Mouse (Mus musculus) liver, embryonic 12.5 days (tissue): ENCODE results near the gene Rbbp8nl. TPM values are rescaled to one million over a fixed set of nuclear protein-coding genes. Genes with fewer than 3 reads are reported as not detected.

Source experiments
- ATAC-seq: fragments of 200-750 bp; cut with Nextera tagmentation; 2 replicates; pipeline ENCODE4 v1.8.0; 2017; ENCODE audit warnings: moderate number of reproducible peaks, mild to moderate bottlenecking, moderate library complexity
- H3K27ac ChIP-seq: fragments of 300-500 bp; sonication (generic); 2 replicates; pipeline ENCODE4 v1.5.1; 2016; ENCODE audit warnings: mild to moderate bottlenecking
- H3K27me3 ChIP-seq: fragments of 300-500 bp; sonication (generic); replicated peaks from 2 replicates; pipeline ENCODE4 v1.6.1; 2016; ENCODE audit warnings: mild to moderate bottlenecking, moderate library complexity
- H3K36me3 ChIP-seq: fragments of 300-500 bp; sonication (generic); 2 replicates; pipeline ENCODE4 v1.6.1; 2016; ENCODE audit warnings: mild to moderate bottlenecking, moderate library complexity
- H3K4me1 ChIP-seq: fragments of 300-500 bp; sonication (generic); 2 replicates; pipeline ENCODE4 v1.6.1; 2016
- H3K4me2 ChIP-seq: fragments of 300-500 bp; sonication (generic); 2 replicates; pipeline ENCODE4 v1.6.1; 2016; ENCODE audit warnings: mild to moderate bottlenecking, moderate library complexity
- H3K4me3 ChIP-seq: fragments of 300-500 bp; sonication (generic); 2 replicates; pipeline ENCODE4 v1.5.1; 2016; ENCODE audit warnings: mild to moderate bottlenecking, moderate library complexity
- H3K9ac ChIP-seq: fragments of 300-500 bp; sonication (generic); 2 replicates; pipeline ENCODE4 v1.6.1; 2016; ENCODE audit warnings: mild to moderate bottlenecking, moderate library complexity
- H3K9me3 ChIP-seq: fragments of 300-500 bp; sonication (generic); replicated peaks from 2 replicates; pipeline ENCODE4 v1.6.1; 2016; ENCODE audit warnings: mild to moderate bottlenecking, moderate library complexity
- WGBS: fragments of 180-500 bp; shearing (Covaris S2); methylation state at CpG from one replicate; pipeline ENCODE4 v1.1.7; 2016; ENCODE audit not compliant: insufficient replicate concordance; 5-methylcytosine and 5-hydroxymethylcytosine counted together
- polyA plus RNA-seq: library from polyadenylated mRNA; unstranded; fragments of >200 nt; fragmentation: Nextera tagmentation; extraction: Ambion mirVana; gene quantifications from 2 replicates; pipeline ENCODE4 v1.2.1, GENCODE M21; 2016

Gene Rbbp8nl
- polyA plus RNA-seq, 1 experiment from 2014 or later, result not detected

DNA sequence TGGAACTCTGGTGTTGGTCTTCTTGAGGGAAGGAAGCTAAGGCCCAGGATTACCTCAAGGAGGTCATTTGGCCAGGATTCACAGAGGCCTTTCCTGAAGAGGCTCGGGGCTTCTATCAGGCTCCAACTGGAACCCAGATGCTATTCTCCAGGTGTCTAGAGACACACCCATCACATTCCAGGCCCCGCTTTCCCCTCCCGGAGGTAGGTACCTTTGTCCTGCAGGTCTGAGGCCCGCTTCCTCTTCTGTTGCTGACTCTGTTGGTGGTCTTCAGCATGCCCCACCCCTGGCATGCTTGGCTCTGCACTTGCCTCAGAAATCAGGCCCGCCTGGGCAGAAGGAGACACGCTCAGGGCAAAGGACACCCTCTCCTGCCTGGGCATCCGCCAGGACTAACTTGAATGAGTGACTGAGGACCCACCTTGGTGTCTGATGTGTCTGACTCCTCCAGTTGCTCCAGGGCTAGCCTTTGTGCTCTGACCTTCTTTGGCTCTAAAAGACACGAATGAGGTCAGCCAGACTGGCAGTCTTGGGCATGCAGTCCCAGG is 11.8 kb downstream of the Rbbp8nl start:
- 62% methylated on average over 8 of the region's 8 CpGs for WGBS

GRCm38 (mm10) chr2:180276851-180277259 is 12.8 kb downstream of the Rbbp8nl start:
- Histone ChIP-seq H3K36me3 (no peaks in the 10 kb centered on the region), H3K4me3 (peak overlapping the region; percentile 20; the same call in 1 of the 2 replicates), H3K27me3 (peaks cover 22% of the 10 kb centered on the region), H3K9ac (peak overlapping the region; percentile 35; the same call in 1 of the 2 replicates), H3K9me3 (no peaks in the 10 kb centered on the region), H3K27ac (0 out of 2 replicates have a peak overlapping the region, but pooled peaks have one; percentile 8), H3K4me2 (peak overlapping the region; percentile 57), H3K4me1 (peaks cover 50% of the 10 kb centered on the region)
- ATAC-seq, result no peak
- WGBS, result 18% methylated on average over 8 of the region's 8 CpGs

More for the DNA sequence above, 11.8 kb downstream of the Rbbp8nl start:
- Histone ChIP-seq H3K36me3 (no peaks in the 10 kb centered on the region), H3K27ac (no peak overlapping the region), H3K9ac (no peak overlapping the region), H3K4me1 (peaks cover 40% of the 10 kb centered on the region), H3K4me2 (no peak overlapping the region), H3K27me3 (peaks cover 28% of the 10 kb centered on the region), H3K4me3 (no peak overlapping the region), H3K9me3 (no peaks in the 10 kb centered on the region)
- no peak for ATAC-seq

- ATAC-seq, result no peak
- Histone ChIP-seq H3K9me3 (no peaks in the 10 kb centered on the region), H3K27ac (0 out of 2 replicates have a peak overlapping the region, but pooled peaks have one; percentile 8), H3K36me3 (peaks cover 3% of the 10 kb centered on the region), H3K4me3 (peak overlapping the region; percentile 12; the same call in 1 of the 2 replicates), H3K4me1 (peaks cover 54% of the 10 kb centered on the region), H3K4me2 (peak overlapping the region; percentile 57), H3K27me3 (peaks cover 21% of the 10 kb centered on the region), H3K9ac (peak overlapping the region; percentile 35; the same call in 1 of the 2 replicates)
- 23% methylated on average over 4 of the region's 4 CpGs for WGBS
These were observed 13.3 kb downstream of the Rbbp8nl start for GRCm38 (mm10) chr2:180276385-180276784.

DNA sequence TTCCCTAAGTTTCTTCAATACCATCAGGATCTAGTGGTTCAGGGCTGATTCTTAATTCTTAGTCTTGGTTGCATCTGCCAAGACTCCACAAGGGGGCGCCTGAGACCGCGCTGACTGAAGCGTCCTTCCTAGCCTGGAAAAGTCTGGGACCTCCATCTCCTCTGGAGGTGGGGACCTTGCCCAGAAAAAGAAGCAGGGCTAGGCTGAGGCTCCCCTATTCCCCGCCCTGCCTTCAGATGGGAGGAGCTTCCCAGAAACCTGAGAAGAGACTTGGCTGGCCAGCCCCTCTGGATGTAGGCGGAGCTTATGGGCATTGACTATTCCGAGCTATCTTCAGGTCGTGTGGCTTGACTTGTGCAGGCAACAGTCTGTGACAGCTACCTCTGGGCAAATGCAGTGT is 13.8 kb downstream of the Rbbp8nl start:
- 2% methylated on average over 8 of the region's 8 CpGs for WGBS
- H3K4me1 ChIP-seq, result peaks cover 60% of the 10 kb centered on the region
- peak overlapping the region; percentile 12; the same call in 1 of the 2 replicates for H3K4me3 ChIP-seq
- 0 out of 2 replicates have a peak overlapping the region, but pooled peaks have one; percentile 17 for H3K9ac ChIP-seq
- H3K36me3 ChIP-seq, result peaks cover 9% of the 10 kb centered on the region
- H3K27ac ChIP-seq, result no peak overlapping the region
- peak overlapping the region; percentile 57 for H3K4me2 ChIP-seq
- H3K9me3 ChIP-seq, result no peaks in the 10 kb centered on the region
- H3K27me3 ChIP-seq, result peaks cover 21% of the 10 kb centered on the region
- no peak for ATAC-seq

DNA sequence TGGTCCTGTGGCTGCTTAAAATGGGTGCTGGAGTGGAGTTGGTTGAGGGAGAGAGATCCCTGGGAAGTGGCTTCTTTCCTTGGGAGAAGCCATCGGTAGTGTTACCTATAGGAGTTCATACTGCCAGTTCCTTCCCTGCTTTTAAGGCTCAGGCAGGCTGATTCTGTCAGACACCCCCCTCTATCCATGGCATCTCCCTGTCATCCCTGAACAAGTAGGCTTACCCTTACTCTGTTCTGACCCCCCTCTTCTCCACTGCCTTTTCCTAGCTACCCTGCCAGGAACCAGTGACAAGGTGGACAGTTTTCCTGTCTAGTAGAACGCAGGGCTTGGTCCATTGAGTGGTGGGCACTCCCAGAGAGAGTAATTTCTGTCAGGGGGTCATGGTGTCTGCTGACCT is 15.2 kb downstream of the Rbbp8nl start:
- WGBS, result 65% methylated on average over 2 of the region's 2 CpGs
- no peak overlapping the region for H3K9ac ChIP-seq
- no peaks in the 10 kb centered on the region for H3K9me3 ChIP-seq
- H3K27ac ChIP-seq, result no peak overlapping the region
- peaks cover 67% of the 10 kb centered on the region for H3K4me1 ChIP-seq
- peaks cover 20% of the 10 kb centered on the region for H3K27me3 ChIP-seq
- H3K36me3 ChIP-seq, result peaks cover 22% of the 10 kb centered on the region
- peak overlapping the region; percentile 73; the same call in 1 of the 2 replicates for H3K4me2 ChIP-seq
- ATAC-seq, result no peak
- no peak overlapping the region for H3K4me3 ChIP-seq

DNA sequence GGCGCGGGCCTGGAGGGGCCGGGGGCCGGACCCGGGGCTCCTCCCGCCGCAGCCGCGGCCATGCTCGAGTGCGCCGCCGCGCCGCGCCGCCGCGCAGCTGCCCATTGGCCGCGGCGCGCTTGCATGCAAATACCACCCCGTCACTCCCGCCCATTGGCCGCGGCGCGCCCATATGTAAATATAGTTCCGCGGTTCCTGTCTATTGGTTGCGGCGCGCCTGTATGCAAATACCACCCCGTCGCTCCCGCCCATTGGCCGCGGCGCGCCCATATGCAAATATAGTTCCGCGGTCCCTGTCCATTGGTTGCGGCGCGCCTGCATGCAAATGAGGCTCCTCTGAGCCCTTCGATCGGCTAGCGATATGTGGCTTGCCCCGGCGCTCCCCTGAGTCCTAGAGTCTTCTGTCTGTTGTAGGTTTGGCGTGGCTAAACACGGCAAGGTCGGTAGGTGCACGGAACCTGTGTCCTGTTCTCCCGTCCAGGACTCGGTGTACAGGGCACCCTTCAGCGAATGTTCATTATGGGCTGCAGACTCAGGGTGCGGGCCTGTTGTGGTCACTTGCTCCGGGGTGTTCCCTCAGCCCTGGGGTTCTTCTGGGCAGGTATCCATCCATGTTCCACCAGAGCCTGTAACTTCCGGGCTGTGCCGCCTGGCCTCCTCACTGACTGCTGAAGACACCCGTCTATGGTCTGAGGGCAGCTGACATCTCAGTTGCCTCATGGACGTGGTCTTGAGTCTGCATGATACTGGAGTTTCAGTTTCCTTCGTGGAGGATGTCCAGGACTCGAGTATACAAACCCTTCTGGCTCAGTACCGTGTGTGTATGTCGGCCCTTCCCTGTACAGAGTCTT is 16.1 kb downstream of the Rbbp8nl start, which contains the start of gene Cables2:
Gene Cables2, minus strand, starts transcription at position 103 of the 851 bp plus-strand sequence.
- peak; percentile 95 for ATAC-seq
- peaks cover 67% of the 10 kb centered on the region for H3K4me1 ChIP-seq
- H3K36me3 ChIP-seq, result peaks cover 30% of the 10 kb centered on the region
- peaks cover 14% of the 10 kb centered on the region for H3K27me3 ChIP-seq
- peak within 1 kb of the TSS; percentile 79 for H3K27ac ChIP-seq
- H3K9me3 ChIP-seq, result no peaks in the 10 kb centered on the region
- H3K4me3 ChIP-seq, result peak within 1 kb of the TSS; percentile 82
- peak within 1 kb of the TSS; percentile 99 for H3K4me2 ChIP-seq
- 4% methylated on average over 68 of the region's 68 CpGs for whole genome bisulfite sequencing
- peak within 1 kb of the TSS; percentile 96 for H3K9ac ChIP-seq

DNA sequence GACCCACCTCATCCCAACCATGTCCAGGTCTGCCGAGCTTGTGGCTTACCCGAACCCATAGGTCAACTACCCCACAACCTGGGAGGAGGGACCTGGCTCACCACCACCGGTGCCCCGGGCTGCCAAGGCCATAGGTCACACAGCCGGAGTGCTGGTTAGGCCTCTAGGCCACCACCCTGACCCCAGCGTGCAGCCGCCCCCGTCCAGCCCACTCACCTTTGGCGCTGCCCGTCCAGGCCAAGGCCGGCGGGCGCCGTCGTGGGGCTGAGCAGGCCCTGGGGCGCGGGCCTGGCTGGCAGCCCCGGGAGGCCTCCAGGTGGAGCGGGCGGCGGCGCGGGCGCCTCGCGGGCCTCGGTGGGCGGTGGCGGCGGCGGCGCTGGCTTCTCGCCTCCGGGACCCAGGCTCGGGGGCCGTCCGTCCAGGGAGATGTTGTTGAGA is 16.8 kb downstream of the Rbbp8nl start:
- Histone ChIP-seq H3K4me2 (peak overlapping the region; percentile 99), H3K27ac (peak overlapping the region; percentile 79), H3K36me3 (peaks cover 37% of the 10 kb centered on the region), H3K9me3 (no peaks in the 10 kb centered on the region), H3K27me3 (peaks cover 11% of the 10 kb centered on the region), H3K4me3 (peak overlapping the region; percentile 82), H3K4me1 (peaks cover 67% of the 10 kb centered on the region), H3K9ac (peak overlapping the region; percentile 96)
- peak; percentile 49 for ATAC-seq
- under 1% methylated on average over 12 of the region's 37 CpGs for WGBS

DNA sequence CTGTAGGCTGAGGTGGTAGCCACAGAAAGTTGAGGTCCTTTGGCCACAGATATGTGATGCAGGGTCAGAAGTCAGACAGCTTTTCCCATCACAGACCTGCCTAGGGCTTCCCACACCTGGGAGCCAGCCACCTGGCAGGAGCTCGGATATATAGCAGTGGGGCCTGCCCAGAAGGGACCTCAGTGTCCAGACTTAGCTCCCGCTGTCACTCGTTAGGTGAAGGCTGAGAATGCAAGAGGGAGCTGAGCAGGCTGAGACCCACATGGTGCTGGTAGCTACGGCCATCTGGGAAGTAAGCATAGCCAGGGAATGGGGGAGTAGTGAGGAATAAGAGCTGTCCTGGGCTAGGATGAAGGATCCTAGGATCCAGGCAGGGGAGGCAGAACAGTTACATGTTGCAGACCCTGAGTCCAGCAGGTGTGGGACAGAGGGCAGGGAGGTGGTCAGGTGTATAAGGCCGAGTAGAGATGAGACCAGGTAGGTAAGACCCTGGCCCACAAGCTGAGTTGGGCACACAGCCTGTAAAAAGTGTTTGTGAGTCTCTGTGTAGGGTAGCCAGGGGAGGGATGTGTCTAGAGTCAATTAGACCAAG is 17.8 kb downstream of the Rbbp8nl start:
- Histone ChIP-seq H3K36me3 (peaks cover 47% of the 10 kb centered on the region), H3K9ac (peak overlapping the region; percentile 96), H3K9me3 (no peaks in the 10 kb centered on the region), H3K4me1 (peaks cover 60% of the 10 kb centered on the region), H3K27me3 (peaks cover 8% of the 10 kb centered on the region), H3K4me3 (peak overlapping the region; percentile 82), H3K27ac (no peak overlapping the region), H3K4me2 (peak overlapping the region; percentile 99)
- ATAC-seq, result no peak
- WGBS, result 73% methylated on average over 5 of the region's 5 CpGs

DNA sequence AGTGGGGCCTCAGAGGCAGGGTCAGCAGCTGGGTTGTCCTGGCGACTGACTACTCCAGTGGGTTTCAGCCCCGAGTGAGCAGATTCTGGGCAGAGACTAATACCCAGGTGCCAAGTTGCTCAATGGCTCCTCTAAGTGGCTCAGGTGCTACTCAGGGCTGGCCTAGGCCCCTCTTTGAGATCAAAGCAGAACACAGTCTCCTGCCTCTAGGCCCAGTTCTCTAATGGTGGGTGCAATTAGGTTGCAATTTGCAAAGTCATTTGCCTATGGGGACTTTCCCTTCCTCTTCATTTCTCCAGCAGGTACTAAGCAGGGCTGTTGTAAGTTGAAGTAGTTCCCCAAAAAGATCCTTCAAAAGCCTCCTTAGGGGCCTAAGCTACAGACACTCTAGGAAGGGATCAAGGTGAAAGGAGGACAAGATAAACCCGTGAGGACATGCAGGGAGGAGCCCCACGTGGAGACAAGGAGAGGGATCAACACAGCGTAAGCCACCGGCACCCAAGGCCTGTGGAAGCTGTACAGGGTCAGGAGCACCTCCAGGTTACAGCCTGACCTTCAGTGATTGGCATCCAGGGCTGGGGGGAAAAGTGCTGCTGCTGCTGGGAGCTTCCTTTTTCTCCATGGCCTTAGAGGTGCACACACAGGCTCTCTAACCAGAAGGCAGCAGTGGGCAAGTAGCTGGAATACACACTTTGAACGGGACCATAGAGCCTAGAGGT is 19.0 kb downstream of the Rbbp8nl start:
- Histone ChIP-seq H3K4me1 (peaks cover 48% of the 10 kb centered on the region), H3K36me3 (peaks cover 58% of the 10 kb centered on the region), H3K27ac (0 out of 2 replicates have a peak overlapping the region, but pooled peaks have one; percentile 8), H3K9me3 (no peaks in the 10 kb centered on the region), H3K4me2 (peak overlapping the region; percentile 99; the same call in 1 of the 2 replicates), H3K27me3 (peaks cover 8% of the 10 kb centered on the region), H3K9ac (no peak overlapping the region), H3K4me3 (no peak overlapping the region)
- 64% methylated on average over 7 of the region's 7 CpGs for WGBS
- no peak for ATAC-seq

DNA sequence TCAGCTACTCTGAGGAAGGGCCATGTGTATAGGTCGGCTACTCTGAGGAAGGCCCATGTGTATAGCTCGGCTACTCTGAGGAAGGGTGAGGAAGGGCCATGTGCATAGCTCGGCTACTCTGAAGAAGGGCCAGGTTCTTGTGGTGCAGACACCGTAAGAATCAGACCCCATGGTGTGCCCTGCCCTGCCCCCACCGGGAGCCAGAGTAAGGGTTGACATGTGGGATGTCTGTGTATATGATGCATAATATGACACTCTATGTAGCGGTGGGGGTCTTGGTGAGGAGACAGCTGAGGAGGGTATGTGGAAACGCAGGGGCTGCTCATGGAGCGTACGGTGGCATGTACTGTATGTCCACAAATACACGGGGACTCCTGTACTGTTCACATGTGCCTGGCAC is 20.4 kb downstream of the Rbbp8nl start:
- Histone ChIP-seq H3K4me2 (no peak overlapping the region), H3K4me1 (peaks cover 35% of the 10 kb centered on the region), H3K27ac (no peak overlapping the region), H3K36me3 (peaks cover 62% of the 10 kb centered on the region), H3K9ac (no peak overlapping the region), H3K9me3 (no peaks in the 10 kb centered on the region), H3K27me3 (peaks cover 2% of the 10 kb centered on the region; the same call in 1 of the 2 replicates), H3K4me3 (no peak overlapping the region)
- no peak for ATAC-seq
- 84% methylated on average over 10 of the region's 10 CpGs for WGBS

DNA sequence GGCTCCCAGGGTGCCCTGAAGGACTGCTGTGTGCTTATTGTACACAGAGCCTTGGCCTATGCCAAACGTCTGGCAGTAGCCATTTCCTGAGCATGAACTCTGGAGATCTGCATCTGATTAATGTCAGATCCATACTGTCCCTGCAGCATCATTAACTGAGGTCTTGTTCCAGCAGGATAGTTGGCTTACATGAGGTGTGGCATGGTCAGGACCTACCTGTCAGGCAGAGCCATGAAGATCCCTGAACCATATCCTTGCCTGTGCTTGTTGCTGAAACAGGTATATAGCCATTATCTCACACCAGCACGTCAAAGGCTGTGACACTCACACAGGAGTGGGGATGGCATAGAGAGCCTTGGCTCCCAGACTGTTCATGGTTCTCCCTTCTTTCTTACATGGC is 21.7 kb downstream of the Rbbp8nl start:
- H3K4me1 ChIP-seq, result peaks cover 28% of the 10 kb centered on the region
- H3K9me3 ChIP-seq, result no peaks in the 10 kb centered on the region
- no peak overlapping the region for H3K9ac ChIP-seq
- WGBS, result 66% methylated on average over 2 of the region's 2 CpGs
- H3K4me3 ChIP-seq, result no peak overlapping the region
- no peak overlapping the region for H3K4me2 ChIP-seq
- peaks cover 75% of the 10 kb centered on the region for H3K36me3 ChIP-seq
- H3K27ac ChIP-seq, result no peak overlapping the region
- ATAC-seq, result no peak
- no peaks in the 10 kb centered on the region for H3K27me3 ChIP-seq
